Mouse (Mus musculus) midbrain, postnatal 0 days (tissue): ENCODE data around the gene Arhgap24. TPM values are rescaled to one million over a fixed set of nuclear protein-coding genes. Genes with fewer than 3 reads are reported as not detected.

Experiments
- ATAC-seq: fragments of 200-750 bp; cut with Nextera tagmentation; 2 replicates; pipeline ENCODE4 v1.8.0; 2017; ENCODE audit warnings: moderate number of reproducible peaks, mild to moderate bottlenecking, moderate TSS enrichment, moderate library complexity; ENCODE audit not compliant: low FRiP score
- DNase-seq: peaks from one replicate; pipeline ENCODE4 v3.0.0-alpha.2; 2015; ENCODE audit warnings: low spot score
- H3K27ac ChIP-seq: fragments of 300-500 bp; sonication (generic); 2 replicates; pipeline ENCODE4 v1.5.1; 2014; ENCODE audit warnings: low read depth, mild to moderate bottlenecking, low read length, mixed read lengths
- H3K27me3 ChIP-seq: fragments of 300-500 bp; sonication (generic); 2 replicates; pipeline ENCODE4 v1.6.1; 2014; ENCODE audit warnings: low read length, control low read depth, mixed read lengths; ENCODE audit not compliant: insufficient read depth
- H3K36me3 ChIP-seq: fragments of 300-500 bp; sonication (generic); 2 replicates; pipeline ENCODE4 v1.6.1; 2014; ENCODE audit warnings: low read length, control low read depth, mixed read lengths; ENCODE audit not compliant: insufficient read depth
- H3K4me1 ChIP-seq: fragments of 300-500 bp; sonication (generic); 2 replicates; pipeline ENCODE4 v1.6.1; 2014; ENCODE audit warnings: mild to moderate bottlenecking, control low read depth, antibody characterized with exemption, low read length, mixed read lengths; ENCODE audit not compliant: insufficient read depth
- H3K4me2 ChIP-seq: fragments of 300-500 bp; sonication (generic); 2 replicates; pipeline ENCODE4 v1.6.1; 2014; ENCODE audit warnings: low read depth, mild to moderate bottlenecking, low read length, mixed read lengths; ENCODE audit not compliant: poor library complexity, severe bottlenecking
- H3K4me3 ChIP-seq: fragments of 300-500 bp; sonication (generic); 2 replicates; pipeline ENCODE4 v1.5.1; 2014; ENCODE audit warnings: low read depth, mild to moderate bottlenecking, low read length, moderate library complexity
- H3K9ac ChIP-seq: fragments of 300-500 bp; sonication (generic); replicated peaks from 2 replicates; pipeline ENCODE4 v1.6.1; 2014; ENCODE audit warnings: mild to moderate bottlenecking, low read length, moderate library complexity, mixed read lengths; ENCODE audit not compliant: poor library complexity, severe bottlenecking
- H3K9me3 ChIP-seq: fragments of 300-500 bp; sonication (generic); 2 replicates; pipeline ENCODE4 v1.6.1; 2016; ENCODE audit warnings: low read length, control low read depth
- CTCF ChIP-seq: IDR thresholded peaks from 2 replicates; pipeline ENCODE4 v1.5.1; 2016; ENCODE audit warnings: antibody characterized with exemption, mild to moderate bottlenecking
- WGBS: fragments of 180-500 bp; shearing (Covaris S2); extraction: QIAGEN DNeasy Blood & Tissue Kit; methylation state at CpG from one replicate; pipeline ENCODE4 v1.1.7; 2014; 5-methylcytosine and 5-hydroxymethylcytosine counted together
- polyA plus RNA-seq: library from polyadenylated mRNA; unstranded; fragments of >200 nt; fragmentation: Nextera tagmentation; extraction: Ambion mirVana; gene quantifications from 2 replicates; pipeline ENCODE4 v1.2.1, GENCODE M21; 2015
- total RNA-seq: library from RNA; depleted of rRNA; stranded (reverse); fragments of >200 nt; gene quantifications from 2 replicates; pipeline ENCODE4 v1.2.3, GENCODE M21; 2014

Gene Arhgap24
- total and polyA plus RNA-seq, 2 experiments from 2014 or later = 14.6 to 19.3 TPM

DNA sequence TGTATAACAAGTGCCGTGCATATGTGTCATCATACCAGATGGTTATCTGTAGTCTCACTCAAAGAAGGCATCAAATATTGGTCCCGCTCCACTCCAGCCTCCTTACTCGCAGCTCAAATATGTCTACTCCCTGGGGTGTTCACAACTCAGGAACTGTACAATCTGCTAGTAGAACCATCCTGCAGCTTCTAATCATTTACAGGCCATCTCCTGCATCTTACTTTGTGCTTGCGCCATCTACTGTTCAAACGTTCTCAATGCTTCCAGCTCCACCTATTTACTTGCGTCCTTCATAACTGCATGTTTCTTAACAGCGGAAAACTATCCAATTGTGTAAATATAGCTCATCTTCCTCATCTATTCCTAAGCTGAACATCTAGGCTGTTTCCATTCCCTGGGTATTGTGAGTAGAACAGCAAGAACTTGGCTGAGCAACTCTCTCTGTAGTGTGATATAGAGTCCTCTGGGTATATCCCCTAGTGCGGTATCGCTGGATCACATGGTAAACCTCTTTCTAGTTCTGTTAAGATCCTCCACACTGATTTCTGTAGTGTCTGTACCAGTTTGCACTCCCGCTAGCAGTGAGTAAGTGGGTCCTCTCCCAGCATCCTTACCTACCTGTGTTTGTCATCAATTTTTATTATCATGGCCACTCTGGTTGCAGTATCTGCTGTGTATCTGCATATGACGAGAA lies 393.6 kb downstream of the Arhgap24 start:
- 36% methylated on average over 11 of the region's 11 CpGs for WGBS
- Histone ChIP-seq H3K4me3 (no peak overlapping the region), H3K27ac (no peak overlapping the region), H3K4me1 (no peaks in the 10 kb centered on the region), H3K9me3 (no peaks in the 10 kb centered on the region), H3K9ac (no peak overlapping the region), H3K36me3 (no peaks in the 10 kb centered on the region), H3K4me2 (peak overlapping the region; percentile 10; the same call in 1 of the 2 replicates), H3K27me3 (no peaks in the 10 kb centered on the region)
- DNase-seq = peak; percentile 87
- no peak for ATAC-seq
- peak; percentile 92 for TF ChIP-seq CTCF

DNA sequence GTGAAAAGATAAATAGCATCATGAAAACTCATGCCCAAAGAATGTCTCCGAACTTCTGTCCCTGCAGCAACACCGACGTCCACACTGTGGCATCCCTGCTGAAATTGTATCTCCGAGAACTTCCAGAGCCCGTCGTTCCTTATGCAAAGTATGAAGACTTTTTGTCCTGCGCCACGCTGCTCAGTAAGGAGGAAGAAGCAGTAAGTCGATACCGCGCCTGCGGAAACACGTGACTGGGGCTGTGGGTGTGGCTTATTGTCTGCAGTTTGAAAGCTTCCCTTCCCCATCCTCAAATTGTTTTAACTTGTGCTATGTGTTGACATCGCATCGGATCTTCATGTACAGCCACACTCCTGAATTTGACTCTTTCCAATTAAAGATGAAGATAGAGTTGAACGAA lies 394.4 kb downstream of the Arhgap24 start:
- Histone ChIP-seq H3K9me3 (no peaks in the 10 kb centered on the region), H3K27ac (no peak overlapping the region), H3K4me2 (no peak overlapping the region), H3K36me3 (no peaks in the 10 kb centered on the region), H3K4me1 (no peaks in the 10 kb centered on the region), H3K4me3 (no peak overlapping the region), H3K9ac (no peak overlapping the region), H3K27me3 (no peaks in the 10 kb centered on the region)
- DNase-seq (no peak), ATAC-seq (no peak)
- 65% methylated on average over 16 of the region's 16 CpGs for WGBS
- no peak for TF ChIP-seq CTCF

DNA sequence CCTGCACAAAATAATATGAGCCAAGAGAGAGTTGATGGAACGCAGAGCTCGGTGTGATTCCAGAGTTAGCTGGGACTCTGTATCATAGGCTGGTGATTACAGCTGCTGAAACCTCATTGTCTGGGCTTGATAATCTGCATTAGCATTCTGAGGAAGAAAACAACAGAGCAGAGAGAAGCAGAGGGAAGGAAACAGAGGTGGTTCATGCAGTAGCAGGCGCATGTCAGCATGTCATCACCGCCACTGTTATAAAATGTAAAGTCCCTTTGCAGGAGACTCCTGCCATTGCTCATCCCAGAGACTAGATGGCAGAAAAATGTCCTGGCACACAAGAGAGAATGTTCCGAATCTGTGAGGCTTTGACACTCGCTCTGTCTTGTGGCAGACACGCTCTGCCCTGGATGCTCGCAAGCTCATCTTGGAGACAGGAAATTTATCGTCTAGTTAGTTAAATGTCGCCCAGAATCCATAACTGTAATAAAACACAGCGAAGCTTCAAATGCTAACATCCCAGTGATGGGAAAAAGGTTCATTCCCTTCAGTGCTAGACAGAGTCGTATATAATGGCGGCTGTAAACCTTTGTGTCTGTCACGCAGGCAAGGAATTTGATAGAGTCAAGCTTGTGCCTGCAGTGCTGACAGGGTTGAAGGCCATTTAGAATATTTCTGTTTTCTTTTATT lies 407.4 kb downstream of the Arhgap24 start:
- Histone ChIP-seq H3K9ac (no peak overlapping the region), H3K36me3 (0 out of 2 replicates have a peak, but pooled peaks cover 6% of the 10 kb centered on the region), H3K4me3 (no peak overlapping the region), H3K27me3 (no peaks in the 10 kb centered on the region), H3K4me1 (no peaks in the 10 kb centered on the region), H3K4me2 (no peak overlapping the region), H3K9me3 (no peaks in the 10 kb centered on the region), H3K27ac (0 out of 2 replicates have a peak overlapping the region, but pooled peaks have one; percentile 26)
- 0 out of 2 replicates have a peak, but pooled peaks have one; percentile 4 for TF ChIP-seq CTCF
- ATAC-seq (no peak), DNase-seq (no peak)
- 72% methylated on average over 14 of the region's 14 CpGs for WGBS

DNA sequence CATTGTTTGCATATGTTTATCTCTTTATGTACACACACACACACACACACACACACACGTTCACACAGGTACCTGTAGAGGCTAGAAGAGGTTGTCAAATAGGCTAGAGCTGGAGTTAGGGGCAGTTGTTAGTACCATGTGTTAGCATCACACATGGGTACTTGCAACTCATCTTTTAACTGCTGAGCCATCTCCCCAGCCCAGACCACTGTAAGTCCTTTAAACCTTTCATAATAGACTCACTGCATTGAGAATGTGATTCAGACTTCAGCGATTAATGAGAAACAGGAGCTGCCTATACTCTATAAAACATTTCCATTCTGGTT lies 407.9 kb downstream of the Arhgap24 start:
- DNase-seq = no peak
- no peak for ATAC-seq
- no peaks in the 10 kb centered on the region for H3K4me1 ChIP-seq
- 84% methylated on average over 2 of the region's 2 CpGs for WGBS
- H3K9ac ChIP-seq = no peak overlapping the region
- H3K27ac ChIP-seq = no peak overlapping the region
- TF ChIP-seq CTCF = no peak
- no peaks in the 10 kb centered on the region for H3K27me3 ChIP-seq
- H3K4me2 ChIP-seq = no peak overlapping the region
- H3K36me3 ChIP-seq = 0 out of 2 replicates have a peak, but pooled peaks cover 6% of the 10 kb centered on the region
- H3K4me3 ChIP-seq = no peak overlapping the region
- no peaks in the 10 kb centered on the region for H3K9me3 ChIP-seq

DNA sequence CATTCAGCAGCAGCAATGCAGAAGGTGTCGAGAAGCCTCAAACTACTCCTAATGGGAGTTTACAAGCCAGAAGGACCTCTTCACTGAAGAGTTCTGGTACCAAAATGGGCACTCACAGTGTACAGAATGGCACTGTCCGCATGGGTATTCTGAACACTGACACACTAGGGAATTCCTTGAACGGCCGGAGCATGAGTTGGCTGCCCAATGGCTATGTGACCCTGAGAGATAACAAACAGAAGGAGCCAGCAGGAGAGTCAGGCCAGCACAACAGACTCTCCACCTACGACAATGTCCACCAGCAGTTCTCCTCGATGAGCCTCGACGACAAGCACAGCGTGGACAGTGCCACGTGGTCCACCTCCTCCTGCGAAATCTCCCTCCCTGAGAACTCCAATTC lies 411.0 kb downstream of the Arhgap24 start:
- TF ChIP-seq CTCF = no peak
- Histone ChIP-seq H3K36me3 (0 out of 2 replicates have a peak, but pooled peaks cover 6% of the 10 kb centered on the region), H3K27me3 (no peaks in the 10 kb centered on the region), H3K4me1 (no peaks in the 10 kb centered on the region), H3K4me3 (no peak overlapping the region), H3K27ac (no peak overlapping the region), H3K9ac (no peak overlapping the region), H3K4me2 (no peak overlapping the region), H3K9me3 (no peaks in the 10 kb centered on the region)
- ATAC-seq (no peak), DNase-seq (no peak)
- WGBS = 96% methylated on average over 11 of the region's 11 CpGs

DNA sequence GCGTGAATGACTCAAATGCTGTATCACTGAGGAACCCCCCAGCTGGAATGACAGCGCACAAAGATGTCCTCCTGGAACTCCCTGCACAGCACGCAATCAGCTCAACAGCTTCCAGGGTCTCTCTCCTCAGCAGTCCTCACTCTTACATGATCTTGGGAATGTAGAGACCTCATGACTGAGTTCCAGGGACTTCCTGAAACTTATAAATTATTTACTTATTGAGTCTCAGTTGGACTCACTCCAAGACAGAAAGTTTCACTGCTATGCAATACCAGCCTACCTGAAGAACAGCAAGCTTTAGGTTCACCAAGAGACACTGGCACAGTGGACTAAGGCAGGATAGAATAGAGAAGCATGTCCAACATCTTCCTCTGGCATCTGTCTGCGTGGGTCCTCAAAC lies 417.1 kb downstream of the Arhgap24 start:
- Histone ChIP-seq H3K27me3 (no peaks in the 10 kb centered on the region), H3K4me3 (no peak overlapping the region), H3K9me3 (no peaks in the 10 kb centered on the region), H3K4me2 (no peak overlapping the region), H3K36me3 (no peaks in the 10 kb centered on the region), H3K4me1 (no peaks in the 10 kb centered on the region), H3K27ac (no peak overlapping the region), H3K9ac (no peak overlapping the region)
- ATAC-seq (no peak), DNase-seq (no peak)
- 95% methylated on average over 4 of the region's 4 CpGs for WGBS
- no peak for TF ChIP-seq CTCF
